Mouse (Mus musculus) C3H10T1/2 (cell line): ENCODE data around the gene Olig3. TPM values are rescaled to one million over a fixed set of nuclear protein-coding genes. Genes with fewer than 3 reads are reported as not detected.

Experiments
- polyA plus RNA-seq, 2 experiments: library from polyadenylated mRNA; unstranded; fragments of >200 nt; fragmentation: generic; extraction: Trizol; gene quantifications; one replicate each; pipeline ENCODE4 v1.2.1; 2012; ENCODE audit warnings: missing spikeins in 2 of 2

Gene Olig3
- polyA plus RNA-seq: not detected

GRCm38 (mm10) chr10:19356071-19356583 lies at the start of gene Olig3:
Gene Olig3 (plus strand): TSS chr10:19356533.

Other genes starting within 250 kb of the Olig3 start
- gene Ifngr1, start 235.4 kb downstream of the Olig3 start, polyA plus RNA-seq: 10 to 100 TPM in 1 of 2 experiments, 1 to 10 TPM in 1; 4.4 to 30.0 TPM